Mouse (Mus musculus) lung, embryonic 16.5 days (tissue): ENCODE measurements at regions not wholly inside any gene's neighbourhood (a gene's known extent, or its start where the extent isn't known, plus 50 kb on each side); places are given as distances from the start of the nearest gene placed in this dataset.

Source experiments
- ATAC-seq: fragments of 200-750 bp; cut with Nextera tagmentation; 2 replicates; pipeline ENCODE4 v1.8.0; 2017; ENCODE audit warnings: low read depth, mild to moderate bottlenecking, moderate library complexity
- H3K27ac ChIP-seq: fragments of 300-500 bp; sonication (generic); 2 replicates; pipeline ENCODE4 v1.5.1; 2014; ENCODE audit warnings: mild to moderate bottlenecking, control low read depth, low read length
- H3K27me3 ChIP-seq: fragments of 300-500 bp; sonication (generic); 2 replicates; pipeline ENCODE4 v1.6.1; 2014; ENCODE audit warnings: low read depth, low read length, mixed read lengths; ENCODE audit not compliant: control insufficient read depth, insufficient read depth
- H3K36me3 ChIP-seq: fragments of 300-500 bp; sonication (generic); 2 replicates; pipeline ENCODE4 v1.6.1; 2014; ENCODE audit warnings: low read length; ENCODE audit not compliant: control insufficient read depth, insufficient read depth
- H3K4me1 ChIP-seq: fragments of 300-500 bp; sonication (generic); replicated peaks from 2 replicates; pipeline ENCODE4 v1.6.1; 2014; ENCODE audit warnings: low read length, mixed read lengths; ENCODE audit not compliant: control insufficient read depth, insufficient read depth
- H3K4me2 ChIP-seq: fragments of 300-500 bp; sonication (generic); 2 replicates; pipeline ENCODE4 v1.6.1; 2014; ENCODE audit warnings: low read depth, low read length, control low read depth
- H3K4me3 ChIP-seq: fragments of 300-500 bp; sonication (generic); 2 replicates; pipeline ENCODE4 v1.5.1; 2014; ENCODE audit warnings: mild to moderate bottlenecking, low read length, control low read depth
- H3K9ac ChIP-seq: fragments of 300-500 bp; sonication (generic); 2 replicates; pipeline ENCODE4 v1.6.1; 2014; ENCODE audit warnings: low read length, control low read depth
- H3K9me3 ChIP-seq: fragments of 300-500 bp; sonication (generic); 2 replicates; pipeline ENCODE4 v1.6.1; 2016; ENCODE audit warnings: low read length; ENCODE audit not compliant: control insufficient read depth
- WGBS: fragments of 180-500 bp; shearing (Covaris S2); extraction: QIAGEN DNeasy Blood & Tissue Kit; methylation state at CpG from one replicate; pipeline ENCODE4 v1.1.7; 2014; 5-methylcytosine and 5-hydroxymethylcytosine counted together

- no peak for ATAC-seq
- H3K9me3 ChIP-seq, result no peaks in the 10 kb centered on the region
- no peaks in the 10 kb centered on the region for H3K4me1 ChIP-seq
- H3K36me3 ChIP-seq, result no peaks in the 10 kb centered on the region
- H3K27ac ChIP-seq, result no peak overlapping the region
- no peak overlapping the region for H3K9ac ChIP-seq
- H3K27me3 ChIP-seq, result no peaks in the 10 kb centered on the region
- H3K4me2 ChIP-seq, result no peak overlapping the region
- 69% methylated on average over 7 of the region's 7 CpGs for WGBS
- no peak overlapping the region for H3K4me3 ChIP-seq
Measured at GRCm38 (mm10) chr12:15879907-15880430, 63.2 kb upstream of the Trib2 start.
